Mouse (Mus musculus): Measurements from ENCODE around the gene Vopp1. TPM values are rescaled to one million over a fixed set of nuclear protein-coding genes. Genes with fewer than 3 reads are reported as not detected.

Gene Vopp1
- polyA plus RNA-seq, 1 experiment from 2014 or later = 266 TPM

DNA sequence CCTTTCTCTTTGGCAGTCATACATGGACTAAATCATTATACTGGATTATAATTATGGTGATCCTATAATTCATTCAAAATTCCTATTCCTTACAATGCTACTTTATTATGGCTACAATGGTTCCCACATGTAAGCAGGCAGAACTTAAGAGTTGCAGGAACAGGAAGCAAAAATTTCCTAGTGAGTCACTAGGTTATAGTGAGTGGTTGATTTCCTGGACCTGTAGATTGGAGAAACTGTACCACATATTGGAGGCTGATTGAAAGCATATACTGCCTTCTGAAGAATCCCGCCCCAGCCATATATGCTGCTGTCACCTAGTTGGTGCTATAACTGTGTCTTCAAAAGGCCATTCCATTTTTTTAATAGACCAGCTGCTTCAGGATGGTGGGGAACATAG is 82.2 kb downstream of the Vopp1 start:
- WGBS = 97% methylated on average over 1 of the region's 1 CpGs
- H3K36me3 ChIP-seq (ENCODE audit: control insufficient read depth, insufficient read depth, low read length) = peaks cover 12% of the 10 kb centered on the region
- ATAC-seq = no peak
- no peak overlapping the region for H3K9ac ChIP-seq (ENCODE audit: low read depth, low read length)
- no peaks in the 10 kb centered on the region for H3K27me3 ChIP-seq (ENCODE audit: control insufficient read depth, insufficient read depth, low read depth, low read length)
- no peak overlapping the region for H3K4me2 ChIP-seq (ENCODE audit: low read length)
- H3K27ac ChIP-seq (ENCODE audit: low read length) = no peak overlapping the region
- H3K4me3 ChIP-seq (ENCODE audit: low read depth, low read length) = no peak overlapping the region
- H3K9me3 ChIP-seq (replicated peaks; ENCODE audit: control insufficient read depth, low read length, poor library complexity, severe bottlenecking) = no peaks in the 10 kb centered on the region
- H3K4me1 ChIP-seq (ENCODE audit: control insufficient read depth, insufficient read depth, low read length) = no peaks in the 10 kb centered on the region

DNA sequence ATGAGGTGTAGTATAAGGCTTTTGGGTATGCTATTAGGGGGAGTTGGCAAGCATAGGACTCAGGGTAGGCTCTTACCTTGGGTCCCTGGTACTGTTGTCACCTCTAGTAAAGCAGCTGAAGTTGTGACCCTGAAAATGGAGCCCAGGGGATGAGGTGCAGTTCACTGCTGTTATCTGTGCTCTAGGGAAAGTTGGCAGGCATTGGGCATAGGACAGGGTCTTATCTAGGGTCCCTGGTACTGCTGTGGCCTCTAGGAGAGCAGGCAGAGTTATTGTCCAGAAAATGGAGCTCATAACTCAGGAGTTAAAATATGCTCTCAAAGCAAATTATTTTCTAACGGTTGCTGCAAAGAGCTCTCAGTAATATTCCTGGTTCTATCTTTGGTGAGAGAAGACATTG is 103.6 kb downstream of the Vopp1 start:
- Histone ChIP-seq H3K4me1 (ENCODE audit: control insufficient read depth, insufficient read depth, low read length) (no peaks in the 10 kb centered on the region), H3K36me3 (ENCODE audit: control insufficient read depth, insufficient read depth, low read length) (peaks cover 6% of the 10 kb centered on the region; the same call in 1 of the 2 replicates), H3K9me3 (replicated peaks; ENCODE audit: control insufficient read depth, low read length, poor library complexity, severe bottlenecking) (no peaks in the 10 kb centered on the region; the same call in 1 of the 2 replicates), H3K27me3 (ENCODE audit: control insufficient read depth, insufficient read depth, low read depth, low read length) (no peaks in the 10 kb centered on the region), H3K4me2 (ENCODE audit: low read length) (no peak overlapping the region), H3K4me3 (ENCODE audit: low read depth, low read length) (no peak overlapping the region), H3K9ac (ENCODE audit: low read depth, low read length) (no peak overlapping the region), H3K27ac (ENCODE audit: low read length) (no peak overlapping the region)
- ATAC-seq = no peak
- 97% methylated on average over 1 of the region's 1 CpGs for WGBS

DNA sequence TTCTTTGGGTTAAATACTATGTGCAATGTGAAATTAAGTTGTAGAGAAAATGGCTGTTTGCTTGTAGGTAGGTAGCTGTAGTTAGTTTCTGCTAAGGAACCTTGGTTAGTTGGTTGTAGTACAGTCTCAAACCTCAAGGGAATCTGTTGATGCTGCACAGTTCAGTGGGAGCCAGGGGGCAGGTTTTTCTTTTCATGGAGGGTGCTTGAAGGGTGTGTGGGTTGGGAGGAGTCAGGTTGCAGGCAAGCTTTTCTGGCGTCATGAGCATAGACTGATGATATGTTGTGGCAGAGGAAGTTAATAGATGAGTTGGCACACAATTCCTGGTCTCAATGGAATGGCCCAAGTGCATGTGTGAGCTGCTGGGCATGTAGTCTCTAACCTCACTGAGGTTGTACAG is 113.2 kb downstream of the Vopp1 start:
- H3K4me2 ChIP-seq (ENCODE audit: low read length) = no peak overlapping the region
- WGBS = 57% methylated on average over 1 of the region's 1 CpGs
- H3K27me3 ChIP-seq (ENCODE audit: control insufficient read depth, insufficient read depth, low read depth, low read length) = no peaks in the 10 kb centered on the region
- no peaks in the 10 kb centered on the region for H3K36me3 ChIP-seq (ENCODE audit: control insufficient read depth, insufficient read depth, low read length)
- H3K9ac ChIP-seq (ENCODE audit: low read depth, low read length) = no peak overlapping the region
- H3K4me1 ChIP-seq (ENCODE audit: control insufficient read depth, insufficient read depth, low read length) = no peaks in the 10 kb centered on the region
- no peak overlapping the region for H3K4me3 ChIP-seq (ENCODE audit: low read depth, low read length)
- no peak for ATAC-seq
- no peaks in the 10 kb centered on the region for H3K9me3 ChIP-seq (replicated peaks; ENCODE audit: control insufficient read depth, low read length, poor library complexity, severe bottlenecking)
- no peak overlapping the region for H3K27ac ChIP-seq (ENCODE audit: low read length)

DNA sequence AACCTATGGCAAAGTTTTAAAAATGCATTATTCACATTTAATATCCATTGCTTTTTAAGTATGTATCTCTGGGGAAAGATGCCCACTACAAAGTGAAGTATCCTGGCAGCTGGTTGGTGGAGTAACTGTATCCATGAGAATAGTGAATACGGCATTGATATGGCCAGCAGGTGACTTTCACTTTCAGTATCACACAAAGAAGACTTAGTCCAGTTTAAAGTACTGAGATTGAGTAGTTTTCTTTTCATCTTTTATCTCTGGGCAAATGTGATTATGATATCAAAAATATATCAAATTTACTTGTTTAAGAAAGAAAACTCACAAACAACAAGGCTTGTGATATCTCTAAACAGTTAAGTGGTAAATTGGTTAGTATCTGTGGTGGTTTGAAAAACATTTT is 118.2 kb downstream of the Vopp1 start:
- Histone ChIP-seq H3K4me2 (ENCODE audit: low read length) (no peak overlapping the region), H3K4me3 (ENCODE audit: low read depth, low read length) (no peak overlapping the region), H3K36me3 (ENCODE audit: control insufficient read depth, insufficient read depth, low read length) (no peaks in the 10 kb centered on the region), H3K4me1 (ENCODE audit: control insufficient read depth, insufficient read depth, low read length) (peaks cover 12% of the 10 kb centered on the region), H3K27me3 (ENCODE audit: control insufficient read depth, insufficient read depth, low read depth, low read length) (no peaks in the 10 kb centered on the region), H3K9me3 (replicated peaks; ENCODE audit: control insufficient read depth, low read length, poor library complexity, severe bottlenecking) (no peaks in the 10 kb centered on the region), H3K9ac (ENCODE audit: low read depth, low read length) (no peak overlapping the region), H3K27ac (ENCODE audit: low read length) (no peak overlapping the region)
- WGBS = 84% methylated on average over 1 of the region's 1 CpGs
- ATAC-seq = no peak

DNA sequence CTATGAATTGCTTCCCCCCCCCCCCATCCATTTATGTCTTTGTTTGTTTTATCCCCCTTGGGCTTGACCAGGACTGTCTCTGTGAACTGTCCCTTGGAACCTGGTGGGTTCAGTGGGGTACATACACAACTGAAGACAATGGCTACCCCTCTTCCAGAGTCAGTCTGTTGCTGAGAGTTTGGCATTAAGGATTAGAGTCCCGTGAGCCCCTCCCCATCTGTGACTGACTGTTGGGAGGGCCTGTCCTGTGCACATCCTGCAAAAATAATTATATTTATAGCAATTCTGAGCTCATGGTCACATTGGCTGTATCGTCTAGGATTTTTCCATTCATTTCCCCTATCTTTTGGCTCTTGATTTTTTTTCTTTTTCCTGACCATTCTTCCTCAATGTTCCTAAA is 121.3 kb downstream of the Vopp1 start:
- ATAC-seq = peak; percentile 56

GRCm38 (mm10) chr6:57702743-57703499 is 122.0 kb downstream of the Vopp1 start:
- Histone ChIP-seq H3K4me3 (ENCODE audit: low read depth, low read length) (peak overlapping the region; percentile 66), H3K9me3 (replicated peaks; ENCODE audit: control insufficient read depth, low read length, poor library complexity, severe bottlenecking) (no peaks in the 10 kb centered on the region), H3K9ac (ENCODE audit: low read depth, low read length) (peak overlapping the region; percentile 94), H3K27ac (ENCODE audit: low read length) (peak overlapping the region; percentile 98), H3K36me3 (ENCODE audit: control insufficient read depth, insufficient read depth, low read length) (no peaks in the 10 kb centered on the region), H3K4me1 (ENCODE audit: control insufficient read depth, insufficient read depth, low read length) (peaks cover 22% of the 10 kb centered on the region), H3K4me2 (ENCODE audit: low read length) (peak overlapping the region; percentile 75), H3K27me3 (ENCODE audit: control insufficient read depth, insufficient read depth, low read depth, low read length) (no peaks in the 10 kb centered on the region)
- ATAC-seq = peak; percentile 98
- under 1% methylated on average over 59 of the region's 59 CpGs for WGBS

More for the DNA sequence above, 121.3 kb downstream of the Vopp1 start:
- Histone ChIP-seq H3K4me2 (ENCODE audit: low read length) (peak overlapping the region; percentile 75), H3K9me3 (replicated peaks; ENCODE audit: control insufficient read depth, low read length, poor library complexity, severe bottlenecking) (no peaks in the 10 kb centered on the region), H3K36me3 (ENCODE audit: control insufficient read depth, insufficient read depth, low read length) (no peaks in the 10 kb centered on the region), H3K4me3 (ENCODE audit: low read depth, low read length) (peak overlapping the region; percentile 66), H3K4me1 (ENCODE audit: control insufficient read depth, insufficient read depth, low read length) (peaks cover 22% of the 10 kb centered on the region), H3K27me3 (ENCODE audit: control insufficient read depth, insufficient read depth, low read depth, low read length) (no peaks in the 10 kb centered on the region), H3K27ac (ENCODE audit: low read length) (peak overlapping the region; percentile 98), H3K9ac (ENCODE audit: low read depth, low read length) (peak overlapping the region; percentile 94)
- 19% methylated on average over 2 of the region's 2 CpGs for WGBS

GRCm38 (mm10) chr6:57702376-57702742 is 122.6 kb downstream of the Vopp1 start, which contains the start of gene Lancl2:
Gene Lancl2, plus strand, starts transcription at chr6:57702540.
- ATAC-seq = peak; percentile 41
- WGBS = under 1% methylated on average over 10 of the region's 10 CpGs

DNA sequence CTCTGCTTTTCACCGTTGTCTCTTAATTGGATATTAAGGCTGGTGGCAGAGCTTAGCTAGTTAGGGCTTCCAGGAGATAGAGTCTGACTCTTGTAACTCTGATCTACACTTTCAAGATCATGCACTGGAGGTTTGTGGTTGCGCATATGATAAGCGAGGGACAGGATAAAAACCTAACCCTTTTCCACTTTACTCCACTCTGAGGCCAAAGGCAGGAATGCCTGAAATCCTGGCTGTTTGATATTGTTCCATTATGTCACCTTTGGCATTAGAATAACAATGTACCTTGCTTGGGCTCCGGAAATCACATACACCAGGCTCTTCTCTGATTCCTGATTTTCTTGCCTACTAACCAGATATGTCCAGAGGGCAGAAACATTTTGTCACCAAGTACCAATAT is 123.3 kb downstream of the Vopp1 start:
- H3K27ac ChIP-seq (ENCODE audit: low read length) = peak overlapping the region; percentile 98
- WGBS = 18% methylated on average over 4 of the region's 4 CpGs
- H3K9ac ChIP-seq (ENCODE audit: low read depth, low read length) = peak overlapping the region; percentile 53
- no peaks in the 10 kb centered on the region for H3K9me3 ChIP-seq (replicated peaks; ENCODE audit: control insufficient read depth, low read length, poor library complexity, severe bottlenecking)
- peaks cover 22% of the 10 kb centered on the region for H3K4me1 ChIP-seq (ENCODE audit: control insufficient read depth, insufficient read depth, low read length)
- no peaks in the 10 kb centered on the region for H3K27me3 ChIP-seq (ENCODE audit: control insufficient read depth, insufficient read depth, low read depth, low read length)
- ATAC-seq = no peak
- H3K4me2 ChIP-seq (ENCODE audit: low read length) = peak overlapping the region; percentile 75
- H3K4me3 ChIP-seq (ENCODE audit: low read depth, low read length) = peak overlapping the region; percentile 66
- H3K36me3 ChIP-seq (ENCODE audit: control insufficient read depth, insufficient read depth, low read length) = no peaks in the 10 kb centered on the region

More at GRCm38 (mm10) chr6:57702376-57702742, 122.6 kb downstream of the Vopp1 start, which contains the start of gene Lancl2:
- H3K9ac ChIP-seq (ENCODE audit: low read depth, low read length) = peak within 1 kb of the TSS; percentile 94
- no peaks in the 10 kb centered on the region for H3K27me3 ChIP-seq (ENCODE audit: control insufficient read depth, insufficient read depth, low read depth, low read length)
- H3K27ac ChIP-seq (ENCODE audit: low read length) = peak within 1 kb of the TSS; percentile 98
- H3K4me3 ChIP-seq (ENCODE audit: low read depth, low read length) = peak within 1 kb of the TSS; percentile 66
- no peaks in the 10 kb centered on the region for H3K9me3 ChIP-seq (replicated peaks; ENCODE audit: control insufficient read depth, low read length, poor library complexity, severe bottlenecking)
- peaks cover 22% of the 10 kb centered on the region for H3K4me1 ChIP-seq (ENCODE audit: control insufficient read depth, insufficient read depth, low read length)
- H3K36me3 ChIP-seq (ENCODE audit: control insufficient read depth, insufficient read depth, low read length) = no peaks in the 10 kb centered on the region
- H3K4me2 ChIP-seq (ENCODE audit: low read length) = peak within 1 kb of the TSS; percentile 75

GRCm38 (mm10) chr6:57693116-57693515 is 131.8 kb downstream of the Vopp1 start:
- peaks cover 3% of the 10 kb centered on the region; the same call in 1 of the 2 replicates for H3K4me1 ChIP-seq (ENCODE audit: control insufficient read depth, insufficient read depth, low read length)
- no peaks in the 10 kb centered on the region for H3K36me3 ChIP-seq (ENCODE audit: control insufficient read depth, insufficient read depth, low read length)
- WGBS = 83% methylated on average over 3 of the region's 3 CpGs
- ATAC-seq = no peak
- H3K9me3 ChIP-seq (replicated peaks; ENCODE audit: control insufficient read depth, low read length, poor library complexity, severe bottlenecking) = no peaks in the 10 kb centered on the region
- H3K27ac ChIP-seq (ENCODE audit: low read length) = no peak overlapping the region
- H3K9ac ChIP-seq (ENCODE audit: low read depth, low read length) = no peak overlapping the region
- no peaks in the 10 kb centered on the region for H3K27me3 ChIP-seq (ENCODE audit: control insufficient read depth, insufficient read depth, low read depth, low read length)
- no peak overlapping the region for H3K4me2 ChIP-seq (ENCODE audit: low read length)
- no peak overlapping the region for H3K4me3 ChIP-seq (ENCODE audit: low read depth, low read length)
